Mouse (Mus musculus): Measurements from ENCODE around the gene Zfp786. TPM values are rescaled to one million over a fixed set of nuclear protein-coding genes. Genes with fewer than 3 reads are reported as not detected.

Gene Zfp786
- total RNA-seq (2023): 0.35 TPM in 1 of 2 replicates, not detected in the other

GRCm38 (mm10) chr6:47830104-47831078, at the start of gene Zfp786:
Gene Zfp786 (minus strand): TSS chr6:47830867.

GRCm38 (mm10) chr6:47877058-47877457, 46.4 kb upstream of the Zfp786 start, which contains the start of gene Zfp282:
Gene Zfp282 (plus strand): TSS chr6:47877204.

GRCm38 (mm10) chr6:47835482-47835983, 4.9 kb upstream of the Zfp786 start, which contains the start of gene Zfp398:
Gene Zfp398 (plus strand): TSS chr6:47835661.

GRCm38 (mm10) chr6:47813257-47813878, 17.3 kb downstream of the Zfp786 start, which contains the start of gene Pdia4:
Gene Pdia4 (minus strand): TSS chr6:47813430.

Other genes starting within 250 kb of the Zfp786 start
- gene Ezh2, start 235.5 kb downstream of the Zfp786 start, total RNA-seq (2023): 51.7 and 57.2 TPM in 2 replicates
- gene Pdia4, start 17.4 kb downstream of the Zfp786 start, total RNA-seq (2023): 37.6 and 40.3 TPM in 2 replicates
- gene Zfp398, start 4.8 kb upstream of the Zfp786 start, total RNA-seq (2023): 9.0 and 16.4 TPM in 2 replicates
- 5.8 and 6.8 TPM in 2 replicates for gene Zfp282, start 46.3 kb upstream of the Zfp786 start, total RNA-seq (2023)
- 21.5 and 21.8 TPM in 2 replicates for gene Zfp212, start 89.6 kb upstream of the Zfp786 start, total RNA-seq (2023)
- gene Zfp956, start 122.5 kb upstream of the Zfp786 start, total RNA-seq (2023): 4.1 and 5.0 TPM in 2 replicates
- 7.9 and 9.3 TPM in 2 replicates for gene Zfp777, start 218.0 kb upstream of the Zfp786 start, total RNA-seq (2023)